ENCODE assay signal across 8 mouse cellular contexts in the genomic region with DNA sequence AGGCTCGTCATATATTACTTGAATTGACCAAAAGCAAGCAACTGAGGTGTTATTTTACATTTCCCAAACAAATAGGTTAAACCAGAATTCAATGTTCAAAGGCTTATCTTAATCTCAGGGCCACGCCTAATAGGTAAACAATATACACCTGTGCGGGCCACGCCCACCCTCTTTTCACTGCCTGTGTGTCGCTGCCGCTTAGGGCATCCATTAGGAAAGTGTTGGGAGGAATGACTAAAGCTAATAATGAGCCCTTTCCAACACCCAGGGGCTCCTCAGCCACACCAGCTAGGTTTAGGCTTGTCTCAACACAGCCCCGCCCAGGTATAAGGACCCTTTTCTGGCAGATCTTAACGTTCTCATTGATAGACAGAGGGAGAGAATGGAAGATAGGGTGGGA.
DNase-seq lines count a peak whose midpoint lies in the region; ATAC-seq and TF ChIP-seq lines count a peak whose summit lies in the region.

No protein-coding gene starts in this region.

- no peak for ATAC-seq in lung, embryonic 14.5 days (ENCODE audit: insufficient read depth)
- ATAC-seq in heart, postnatal 0 days (ENCODE audit: insufficient read depth, low read depth), result no peak
- ATAC-seq in liver, embryonic 14.5 days (ENCODE audit: insufficient read depth), result no peak
- ATAC-seq in stomach, embryonic 15.5 days (ENCODE audit: insufficient read depth, low FRiP score, low read depth), result no peak
- ATAC-seq in activated CD4-positive, CD25-positive, alpha-beta regulatory T cell, adult 4 months, result no peak

- WGBS in lung, embryonic 14.5 days, result 28% methylated on average over 8 of the region's 8 CpGs
- WGBS in heart, postnatal 0 days, result 24% methylated on average over 8 of the region's 8 CpGs
- 30% methylated on average over 8 of the region's 8 CpGs for WGBS in liver, embryonic 14.5 days (ENCODE audit: insufficient replicate concordance)
- 29% methylated on average over 8 of the region's 8 CpGs for WGBS in stomach, embryonic 15.5 days

- peak overlapping the region; percentile 44 for H3K4me3 ChIP-seq in lung, embryonic 14.5 days (ENCODE audit: low read depth, low read length)
- H3K4me3 ChIP-seq in heart, postnatal 0 days (ENCODE audit: low read depth, low read length), result peak overlapping the region; percentile 65
- H3K4me3 ChIP-seq in liver, embryonic 14.5 days (ENCODE audit: insufficient read depth in 1 of 2, low read depth in 2 of 2, low read length in 2 of 2), result peak overlapping the region in 1 of 2 experiments; percentile 25; a peak in 3 of 4 replicates
- H3K4me3 ChIP-seq in stomach, embryonic 15.5 days (replicated peaks), result peak overlapping the region; percentile 48

- DNase-seq in lung, embryonic 14.5 days, result no peak
- DNase-seq in lung, postnatal 25 days (ENCODE audit: low spot score), result no peak
- no peak for DNase-seq in heart, postnatal 0 days (ENCODE audit: low spot score)
- no peak for DNase-seq in liver, embryonic 14.5 days (ENCODE audit: low read depth in 3 of 3, low spot score in 3 of 3)
- DNase-seq in spleen, postnatal 4 days (ENCODE audit: low spot score in 2 of 2), result no peak
- no peak for DNase-seq in right cerebral cortex, postnatal 14 days

- no peak for TF ChIP-seq CTCF in lung, embryonic 14.5 days (IDR thresholded peaks at IDR 0.05; ENCODE audit: low read depth)
- no peak for TF ChIP-seq CTCF in heart, postnatal 0 days (IDR thresholded peaks at IDR 0.05; ENCODE audit: low read depth)
- TF ChIP-seq CTCF in liver, embryonic 14.5 days (IDR thresholded peaks at IDR 0.05; ENCODE audit: low read depth), result no peak

- H3K4me2 ChIP-seq in lung, embryonic 14.5 days, result peak overlapping the region; percentile 87
- H3K4me2 ChIP-seq in heart, postnatal 0 days (ENCODE audit: low read depth, low read length), result peak overlapping the region; percentile 75
- peak overlapping the region; percentile 41 for H3K4me2 ChIP-seq in liver, embryonic 14.5 days (ENCODE audit: low read depth)
- peak overlapping the region; percentile 85 for H3K4me2 ChIP-seq in stomach, embryonic 15.5 days

- H3K27me3 ChIP-seq in lung, embryonic 14.5 days (ENCODE audit: insufficient read depth, low read length), result peaks cover 15% of the 10 kb centered on the region; the same call in 1 of the 2 replicates
- H3K27me3 ChIP-seq in heart, postnatal 0 days (ENCODE audit: control insufficient read depth, insufficient read depth, low read length), result no peaks in the 10 kb centered on the region
- H3K27me3 ChIP-seq in liver, embryonic 14.5 days (ENCODE audit: control insufficient read depth, insufficient read depth, low read length), result peaks cover 19% of the 10 kb centered on the region
- H3K27me3 ChIP-seq in stomach, embryonic 15.5 days (replicated peaks), result no peaks in the 10 kb centered on the region

- no peaks in the 10 kb centered on the region for H3K36me3 ChIP-seq in lung, embryonic 14.5 days (ENCODE audit: insufficient read depth)
- H3K36me3 ChIP-seq in heart, postnatal 0 days (replicated peaks; ENCODE audit: control insufficient read depth, insufficient read depth, low read length), result peaks cover 9% of the 10 kb centered on the region; the same call in 1 of the 2 replicates
- H3K36me3 ChIP-seq in liver, embryonic 14.5 days (replicated peaks; ENCODE audit: control insufficient read depth, insufficient read depth, low read depth), result no peaks in the 10 kb centered on the region
- H3K36me3 ChIP-seq in stomach, embryonic 15.5 days, result no peaks in the 10 kb centered on the region

- TF ChIP-seq EP300 in heart, postnatal 0 days (IDR thresholded peaks at IDR 0.05; ENCODE audit: low read depth), result no peak
- TF ChIP-seq EP300 in liver, embryonic 14.5 days (IDR thresholded peaks at IDR 0.05; ENCODE audit: low read depth), result no peak

- peaks cover 27% of the 10 kb centered on the region for H3K4me1 ChIP-seq in lung, embryonic 14.5 days (ENCODE audit: insufficient read depth)
- peaks cover 62% of the 10 kb centered on the region for H3K4me1 ChIP-seq in heart, postnatal 0 days (ENCODE audit: control insufficient read depth, insufficient read depth)
- peaks cover 0 to 19% of the 10 kb centered on the region in 2 experiments; a peak in 2 of 4 replicates for H3K4me1 ChIP-seq in liver, embryonic 14.5 days (replicated peaks; ENCODE audit: control insufficient read depth in 2 of 2, insufficient read depth in 2 of 2, low read length in 1 of 2)
- H3K4me1 ChIP-seq in stomach, embryonic 15.5 days, result peaks cover 40% of the 10 kb centered on the region

- 0 out of 2 replicates have a peak overlapping the region, but pooled peaks have one; percentile 26 for H3K27ac ChIP-seq in lung, embryonic 14.5 days (ENCODE audit: low read depth)
- H3K27ac ChIP-seq in heart, postnatal 0 days (ENCODE audit: low read depth), result peak overlapping the region; percentile 90
- no peak overlapping the region for H3K27ac ChIP-seq in liver, embryonic 14.5 days
- H3K27ac ChIP-seq in stomach, embryonic 15.5 days, result peak overlapping the region; percentile 68

- peak overlapping the region; percentile 43; the same call in 1 of the 2 replicates for H3K9ac ChIP-seq in lung, embryonic 14.5 days
- H3K9ac ChIP-seq in heart, postnatal 0 days (replicated peaks; ENCODE audit: low read depth, low read length), result peak overlapping the region; percentile 73
- no peak overlapping the region for H3K9ac ChIP-seq in liver, embryonic 14.5 days (replicated peaks)
- no peak overlapping the region for H3K9ac ChIP-seq in stomach, embryonic 15.5 days

- H3K9me3 ChIP-seq in lung, embryonic 14.5 days (ENCODE audit: low read depth, low read length), result no peaks in the 10 kb centered on the region
- no peaks in the 10 kb centered on the region for H3K9me3 ChIP-seq in heart, postnatal 0 days (replicated peaks; ENCODE audit: control insufficient read depth, low read length)
- no peaks in the 10 kb centered on the region for H3K9me3 ChIP-seq in liver, embryonic 14.5 days (ENCODE audit: control insufficient read depth, low read length)
- no peaks in the 10 kb centered on the region for H3K9me3 ChIP-seq in stomach, embryonic 15.5 days

Comparison
In these comparisons a context has a peak if more than half of its experiments do, and no peak if none do; other contexts are left out.
1. H3K9ac ChIP-seq: peak in lung, embryonic 14.5 days (single experiment) and heart, postnatal 0 days (single experiment); none in liver, embryonic 14.5 days (single experiment) and stomach, embryonic 15.5 days (single experiment).
2. Peak in every context shown above with its lines, with median percentiles within 50 percentile points of each other: H3K4me2 ChIP-seq.